ENCODE assay signal across 8 mouse cellular contexts in the genomic region with DNA sequence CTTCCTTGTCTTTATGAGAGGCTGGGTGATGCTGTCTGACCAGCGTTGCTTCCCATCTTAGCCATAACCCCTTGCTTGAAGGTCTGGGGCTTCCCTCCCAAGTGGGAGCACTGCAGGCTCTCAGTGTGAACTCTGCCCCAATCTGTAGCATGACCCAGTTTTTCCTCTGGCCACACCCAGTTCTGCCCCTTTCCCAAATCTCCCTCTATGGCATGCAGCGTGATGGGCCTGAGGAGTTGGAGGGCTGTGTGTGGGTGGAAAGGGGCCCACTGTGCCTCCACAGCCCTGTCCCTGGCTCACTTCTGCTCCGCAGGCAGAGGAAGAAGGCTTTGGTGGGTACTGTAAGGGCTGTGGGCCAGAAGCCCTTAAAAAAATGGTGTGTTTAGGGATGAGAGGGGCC. TPM values are rescaled to one million over a fixed set of nuclear protein-coding genes. Genes with fewer than 3 reads are reported as not detected.
DNase-seq lines count a peak whose midpoint lies in the region; ATAC-seq lines count a peak whose summit lies in the region.

No protein-coding gene starts in this region.

- H3K27ac ChIP-seq in limb, embryonic 13.5 days, result no peak overlapping the region; the same call in 1 of the 2 replicates
- H3K27ac ChIP-seq in stomach, embryonic 16.5 days (ENCODE audit: low read length), result no peak overlapping the region

- no peaks in the 10 kb centered on the region for H3K27me3 ChIP-seq in limb, embryonic 13.5 days
- H3K27me3 ChIP-seq in stomach, embryonic 16.5 days (ENCODE audit: control insufficient read depth, insufficient read depth, low read length), result no peaks in the 10 kb centered on the region

- H3K9me3 ChIP-seq in limb, embryonic 13.5 days, result no peaks in the 10 kb centered on the region
- H3K9me3 ChIP-seq in stomach, embryonic 16.5 days (replicated peaks; ENCODE audit: control insufficient read depth, low read length), result no peaks in the 10 kb centered on the region

- H3K4me1 ChIP-seq in limb, embryonic 13.5 days, result peaks cover 39% of the 10 kb centered on the region
- H3K4me1 ChIP-seq in stomach, embryonic 16.5 days (ENCODE audit: control insufficient read depth, insufficient read depth, low read length), result peaks cover 34% of the 10 kb centered on the region

- WGBS in limb, embryonic 13.5 days, result 52% methylated on average over 3 of the region's 3 CpGs
- 50% methylated on average over 3 of the region's 3 CpGs for WGBS in stomach, embryonic 16.5 days

- H3K4me3 ChIP-seq in limb, embryonic 13.5 days, result peak overlapping the region; percentile 91
- H3K4me3 ChIP-seq in stomach, embryonic 16.5 days (replicated peaks; ENCODE audit: low read length), result peak overlapping the region; percentile 96

- no peak for ATAC-seq in limb, embryonic 13.5 days (ENCODE audit: low FRiP score, low read depth)
- ATAC-seq in stomach, embryonic 16.5 days (ENCODE audit: insufficient read depth, low FRiP score), result no peak

- H3K4me2 ChIP-seq in limb, embryonic 13.5 days (replicated peaks), result peak overlapping the region; percentile 95
- peak overlapping the region; percentile 96 for H3K4me2 ChIP-seq in stomach, embryonic 16.5 days (ENCODE audit: low read depth, low read length)

- peak; percentile 38 for DNase-seq in cerebellum, adult 11 months
- DNase-seq in cerebellum, adult 9-11 months, result no peak
- DNase-seq in thymus, postnatal 14 days, result peak; percentile 33
- DNase-seq in thymus, postnatal 0 days (ENCODE audit: low spot score), result no peak
- DNase-seq in spleen, adult 18-20 months, result no peak
- DNase-seq in layer of hippocampus, postnatal 14 days (ENCODE audit: low spot score in 2 of 2), result no peak

- H3K9ac ChIP-seq in limb, embryonic 13.5 days, result peak overlapping the region; percentile 96
- peak overlapping the region; percentile 95 for H3K9ac ChIP-seq in stomach, embryonic 16.5 days (ENCODE audit: low read length)

- H3K36me3 ChIP-seq in limb, embryonic 13.5 days, result peaks cover 55% of the 10 kb centered on the region
- peaks cover 29% of the 10 kb centered on the region for H3K36me3 ChIP-seq in stomach, embryonic 16.5 days (ENCODE audit: control insufficient read depth, insufficient read depth, low read length)

RNA-seq across cellular contexts. Expression of gene Chd4, which starts 2.7 kb away (rescaled TPM):
- polyA plus RNA-seq in thymus, postnatal 0 days (2015; fragmentation: Nextera tagmentation; extraction: Ambion mirVana), result 70.0 and 84.9 TPM in 2 replicates
- polyA plus RNA-seq in limb, embryonic 13.5 days (2015; fragmentation: Nextera tagmentation; extraction: Ambion mirVana), result 86.8 and 93.4 TPM in 2 replicates
- polyA plus RNA-seq in stomach, embryonic 16.5 days (2015; fragmentation: Nextera tagmentation; extraction: Ambion mirVana), result 42.6 and 46.3 TPM in 2 replicates
- total RNA-seq in layer of hippocampus, postnatal 14 days (2021), result 100 to 1,000 TPM; 173 to 193 TPM

RNA-seq across cellular contexts. Expression of gene Lpar5, which starts 30.8 kb away (rescaled TPM):
- 3.5 and 4.2 TPM in 2 replicates for polyA plus RNA-seq in thymus, postnatal 0 days (2015; fragmentation: Nextera tagmentation; extraction: Ambion mirVana)
- 0.45 and 0.80 TPM in 2 replicates for polyA plus RNA-seq in limb, embryonic 13.5 days (2015; fragmentation: Nextera tagmentation; extraction: Ambion mirVana)
- 9.5 and 13.6 TPM in 2 replicates for polyA plus RNA-seq in stomach, embryonic 16.5 days (2015; fragmentation: Nextera tagmentation; extraction: Ambion mirVana)
- 1 to 10 TPM in 1 of 2 experiments, under 1 TPM in 1; 0.94 to 1.6 TPM for total RNA-seq in layer of hippocampus, postnatal 14 days (2021)

RNA-seq across cellular contexts. Expression of gene Nop2, which starts 33.2 kb away (rescaled TPM):
- polyA plus RNA-seq in thymus, postnatal 0 days (2015; fragmentation: Nextera tagmentation; extraction: Ambion mirVana), result 53.9 and 60.7 TPM in 2 replicates
- 65.6 and 67.1 TPM in 2 replicates for polyA plus RNA-seq in limb, embryonic 13.5 days (2015; fragmentation: Nextera tagmentation; extraction: Ambion mirVana)
- polyA plus RNA-seq in stomach, embryonic 16.5 days (2015; fragmentation: Nextera tagmentation; extraction: Ambion mirVana), result 56.6 and 57.9 TPM in 2 replicates
- 10 to 100 TPM; 29.2 to 30.5 TPM for total RNA-seq in layer of hippocampus, postnatal 14 days (2021)

RNA-seq across cellular contexts. Expression of gene Iffo1, which starts 46.5 kb away (rescaled TPM):
- polyA plus RNA-seq in thymus, postnatal 0 days (2015; fragmentation: Nextera tagmentation; extraction: Ambion mirVana), result 13.8 and 19.0 TPM in 2 replicates
- 31.5 and 33.1 TPM in 2 replicates for polyA plus RNA-seq in limb, embryonic 13.5 days (2015; fragmentation: Nextera tagmentation; extraction: Ambion mirVana)
- 6.0 and 8.8 TPM in 2 replicates for polyA plus RNA-seq in stomach, embryonic 16.5 days (2015; fragmentation: Nextera tagmentation; extraction: Ambion mirVana)
- total RNA-seq in layer of hippocampus, postnatal 14 days (2021), result 10 to 100 TPM; 64.7 to 73.2 TPM

RNA-seq across cellular contexts. Expression of gene Acrbp, which starts 49.0 kb away (rescaled TPM):
- 9.2 and 10.2 TPM in 2 replicates for polyA plus RNA-seq in thymus, postnatal 0 days (2015; fragmentation: Nextera tagmentation; extraction: Ambion mirVana)
- 16.5 and 19.2 TPM in 2 replicates for polyA plus RNA-seq in limb, embryonic 13.5 days (2015; fragmentation: Nextera tagmentation; extraction: Ambion mirVana)
- polyA plus RNA-seq in stomach, embryonic 16.5 days (2015; fragmentation: Nextera tagmentation; extraction: Ambion mirVana), result 10.6 and 12.9 TPM in 2 replicates
- total RNA-seq in layer of hippocampus, postnatal 14 days (2021), result 1 to 10 TPM; 6.2 to 8.1 TPM

Comparison
In these comparisons a context has a peak if more than half of its experiments do, and no peak if none do; other contexts are left out.
1. DNase-seq: peak in cerebellum, adult 11 months (single experiment) and thymus, postnatal 14 days (single experiment); none in cerebellum, adult 9-11 months (single experiment), thymus, postnatal 0 days (single experiment), spleen, adult 18-20 months (0 of 2) and layer of hippocampus, postnatal 14 days (0 of 2).